Mouse (Mus musculus) lung, adult 2 months (tissue): ENCODE measurements around the gene Rhno1. TPM values are rescaled to one million over a fixed set of nuclear protein-coding genes. Genes with fewer than 3 reads are reported as not detected.
A peak's percentile ranks its signal among the peaks of the same experiment; 100 is the strongest.

Experiments used
- DNase-seq: peaks from one replicate; pipeline ENCODE4 v3.0.0; 2022
- H3K4me1 ChIP-seq: fragments of 200-500 bp; 2 replicates; pipeline ENCODE4 v1.6.1; 2011; ENCODE audit warnings: low read length; ENCODE audit not compliant: control insufficient read depth, insufficient read depth
- H3K4me3 ChIP-seq: fragments of 200-500 bp; replicated peaks from 2 replicates; pipeline ENCODE3; 2011; ENCODE audit warnings: low read depth, mild to moderate bottlenecking, control low read depth, low read length; ENCODE audit errors: extremely low read depth
- CTCF ChIP-seq: fragments of 200-500 bp; IDR thresholded peaks from 2 replicates; pipeline ENCODE4 v1.5.1; 2011; ENCODE audit warnings: mild to moderate bottlenecking, low read length, control low read depth; ENCODE audit not compliant: insufficient read depth
- POLR2A ChIP-seq: fragments of 200-500 bp; IDR thresholded peaks from 2 replicates; pipeline ENCODE4 v1.6.1; 2011; ENCODE audit warnings: low read depth, mild to moderate bottlenecking, control low read depth, low read length, borderline replicate concordance; ENCODE audit errors: extremely low read depth
- WGBS: fragments of 180-500 bp; shearing (Covaris S2); methylation state at CpG from one replicate; pipeline ENCODE4 v1.1.7; 2018; 5-methylcytosine and 5-hydroxymethylcytosine counted together
- polyA plus RNA-seq: library from polyadenylated mRNA; depleted of rRNA; stranded (reverse); fragments of >200 nt; gene quantifications from 2 replicates; pipeline ENCODE4 v1.2.3, GENCODE M21; 2012; rRNA removed

Rhno1 gene
- polyA plus RNA-seq, 1 experiment, result 11.8 TPM

- DNase-seq, result no peak
- Histone ChIP-seq H3K4me1 (no peaks in the 10 kb centered on the region), H3K4me3 (no peak overlapping the region)
- TF ChIP-seq CTCF (no peak), POLR2A (no peak)
- 87% methylated on average over 11 of the region's 11 CpGs for WGBS
These were observed 20.6 kb downstream of the Rhno1 start for GRCm38 (mm10) chr6:128341956-128342723.

GRCm38 (mm10) chr6:128338876-128339275 lies 23.8 kb downstream of the Rhno1 start:
- DNase-seq, result no peak
- WGBS, result 49% methylated on average over 5 of the region's 5 CpGs
- H3K4me1 ChIP-seq, result peaks cover 3% of the 10 kb centered on the region; the same call in 1 of the 2 replicates
- H3K4me3 ChIP-seq, result no peak overlapping the region
- TF ChIP-seq CTCF (no peak), POLR2A (no peak)

- no peak for TF ChIP-seq CTCF
- no peak for TF ChIP-seq POLR2A
- Histone ChIP-seq H3K4me1 (peaks cover 3% of the 10 kb centered on the region; the same call in 1 of the 2 replicates), H3K4me3 (no peak overlapping the region)
- no peak for DNase-seq
- 72% methylated on average over 7 of the region's 7 CpGs for WGBS
These were observed 25.2 kb downstream of the Rhno1 start for GRCm38 (mm10) chr6:128337467-128337866.

- peak; percentile 66 for DNase-seq
- 12% methylated on average over 12 of the region's 12 CpGs for WGBS
- H3K4me3 ChIP-seq, result no peak overlapping the region
These were observed 28.1 kb downstream of the Rhno1 start for GRCm38 (mm10) chr6:128334397-128335124.

GRCm38 (mm10) chr6:128318317-128318716 lies 44.4 kb downstream of the Rhno1 start:
- Histone ChIP-seq H3K4me1 (no peaks in the 10 kb centered on the region), H3K4me3 (no peak overlapping the region)
- peak; percentile 57 for TF ChIP-seq CTCF
- TF ChIP-seq POLR2A, result no peak
- peak; percentile 45 for DNase-seq
- WGBS, result 3% methylated on average over 4 of the region's 4 CpGs

More at GRCm38 (mm10) chr6:128334397-128335124, 28.1 kb downstream of the Rhno1 start:
- TF ChIP-seq POLR2A (no peak), CTCF (peak; percentile 52)
- H3K4me1 ChIP-seq, result peaks cover 3% of the 10 kb centered on the region; the same call in 1 of the 2 replicates

GRCm38 (mm10) chr6:128315597-128315996 lies 47.1 kb downstream of the Rhno1 start:
- DNase-seq, result no peak
- TF ChIP-seq CTCF (no peak), POLR2A (no peak)
- Histone ChIP-seq H3K4me3 (no peak overlapping the region), H3K4me1 (no peaks in the 10 kb centered on the region)
- WGBS, result 74% methylated on average over 8 of the region's 8 CpGs

- no peak for DNase-seq
- Histone ChIP-seq H3K4me3 (no peak overlapping the region), H3K4me1 (no peaks in the 10 kb centered on the region)
- WGBS, result 77% methylated on average over 6 of the region's 6 CpGs
- TF ChIP-seq CTCF, result no peak
- TF ChIP-seq POLR2A, result no peak
These were observed 47.9 kb downstream of the Rhno1 start for GRCm38 (mm10) chr6:128314796-128315195.

GRCm38 (mm10) chr6:128308311-128308710 lies 54.4 kb downstream of the Rhno1 start:
- peak; percentile 95 for TF ChIP-seq CTCF
- no peak for TF ChIP-seq POLR2A
- WGBS, result 30% methylated on average over 4 of the region's 4 CpGs

More at GRCm38 (mm10) chr6:128308311-128308710, 54.4 kb downstream of the Rhno1 start:
- Histone ChIP-seq H3K4me3 (no peak overlapping the region), H3K4me1 (no peaks in the 10 kb centered on the region)
- DNase-seq, result peak; percentile 68

Other genes starting within 250 kb of the Rhno1 start
- 255 and 312 TPM in 2 replicates for gene Tspan9, start 219.3 kb downstream of the Rhno1 start, polyA plus RNA-seq
- gene Tead4, start 62.1 kb downstream of the Rhno1 start, polyA plus RNA-seq, result 13.6 and 16.6 TPM in 2 replicates
- 15.7 and 21.5 TPM in 2 replicates for gene Tulp3, start 7.1 kb downstream of the Rhno1 start, polyA plus RNA-seq
- 3.0 and 5.5 TPM in 2 replicates for gene Foxm1, start 56 bp upstream of the Rhno1 start, polyA plus RNA-seq
- gene Tex52, start 12.5 kb upstream of the Rhno1 start, polyA plus RNA-seq, result 0.10 and 0.18 TPM in 2 replicates
- not detected in 2 replicates for gene Gm44596, start 12.6 kb upstream of the Rhno1 start, polyA plus RNA-seq
- 0.31 and 0.45 TPM in 2 replicates for gene Nrip2, start 36.4 kb upstream of the Rhno1 start, polyA plus RNA-seq
- gene Itfg2, start 62.0 kb upstream of the Rhno1 start, polyA plus RNA-seq, result 22.6 and 31.5 TPM in 2 replicates
- gene Fkbp4, start 75.8 kb upstream of the Rhno1 start, polyA plus RNA-seq, result 85.8 and 106 TPM in 2 replicates
- gene Pzp, start 163.8 kb upstream of the Rhno1 start, polyA plus RNA-seq, result 0.31 and 0.54 TPM in 2 replicates
- gene A2ml1, start 218.7 kb upstream of the Rhno1 start, polyA plus RNA-seq, result 2.8 and 5.1 TPM in 2 replicates